Mouse (Mus musculus) adrenal gland, adult (tissue): ENCODE data around the gene Cubn.

ENCODE experiments used
- DNase-seq, 2 experiments: peaks; one replicate each; pipeline ENCODE4 v3.0.0; 2022 to 2023; ENCODE audit warnings: low spot score in 1 of 2; ENCODE audit not compliant: inconsistent age in 2 of 2

The Cubn gene

DNA sequence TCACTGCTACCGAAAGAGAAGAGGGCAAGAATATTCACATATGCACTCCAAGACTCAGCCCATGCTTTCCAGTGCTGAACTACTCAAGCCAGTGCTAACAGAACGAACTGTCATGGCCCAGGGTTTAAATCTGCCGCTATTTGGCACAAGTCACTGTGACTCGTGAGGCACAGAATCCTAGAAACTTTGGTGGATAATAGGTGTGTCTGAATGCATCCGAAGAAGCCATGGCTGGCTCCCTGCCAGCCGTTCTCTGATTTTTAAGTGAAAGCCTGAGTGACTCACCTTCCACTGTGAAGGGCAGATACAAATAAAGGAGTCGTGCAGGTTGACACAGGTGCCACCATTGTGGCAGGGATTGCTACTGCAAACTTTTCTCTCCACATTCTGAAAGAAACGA, 5.1 kb downstream of the Cubn start:
- DNase-seq, result no peak

DNA sequence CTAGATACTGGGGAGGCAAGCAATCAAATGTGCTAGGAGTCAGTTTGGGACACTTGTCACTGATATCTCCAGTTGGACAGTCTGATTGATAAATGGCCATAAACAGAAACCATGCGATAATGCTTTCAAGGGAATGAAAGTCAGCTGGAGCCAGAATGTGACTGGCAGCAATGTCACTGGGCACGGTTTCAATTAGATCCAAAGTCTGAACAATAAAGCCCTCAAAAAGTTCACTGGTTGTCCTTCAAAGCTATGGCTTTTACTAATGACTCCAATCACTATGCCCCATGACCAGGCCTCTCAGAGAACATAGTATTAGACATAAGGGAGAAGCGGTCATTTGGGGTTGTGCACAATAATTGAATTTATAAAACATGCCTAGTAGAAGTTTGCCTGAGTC, 7.0 kb downstream of the Cubn start:
- peak; percentile 9 to 74 for DNase-seq

DNA sequence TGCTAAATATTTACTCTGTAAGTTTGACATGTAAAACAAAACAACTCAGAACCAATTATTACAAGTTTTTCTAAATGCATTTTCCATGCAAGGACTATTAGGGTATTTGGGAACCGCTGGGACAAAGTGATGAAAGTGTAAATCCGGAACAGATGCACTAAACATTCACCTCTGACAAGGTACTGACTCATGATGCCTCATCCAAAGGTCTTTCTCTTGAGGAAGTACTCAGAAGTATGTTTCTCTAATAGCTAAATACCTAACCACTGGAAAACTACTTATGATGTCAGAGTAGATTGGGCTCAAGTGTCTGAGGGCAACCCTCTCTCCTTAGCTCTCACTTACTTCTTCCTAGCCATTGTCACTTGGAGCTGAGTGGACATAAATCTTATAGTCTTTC, 10.9 kb downstream of the Cubn start:
- DNase-seq, result no peak

DNA sequence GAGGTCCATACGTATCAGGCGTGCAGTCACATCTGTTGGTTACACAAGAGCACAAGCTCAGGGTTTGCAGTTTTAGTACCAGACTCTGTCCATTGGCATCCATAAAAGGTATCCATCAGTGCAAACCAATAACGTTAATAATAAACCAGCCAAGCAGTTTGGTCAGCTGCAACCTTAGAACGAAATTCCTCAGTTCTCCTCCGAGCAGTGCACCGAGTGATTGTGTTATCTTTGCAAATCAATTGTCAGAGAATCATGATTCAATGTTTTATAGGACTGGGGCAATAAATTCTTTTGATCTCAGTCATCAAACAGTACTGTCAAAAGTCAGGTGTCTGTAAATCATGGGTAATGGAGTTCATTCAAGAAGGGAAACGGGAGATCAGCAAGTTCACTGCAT, 12.4 kb downstream of the Cubn start:
- no peak for DNase-seq

DNA sequence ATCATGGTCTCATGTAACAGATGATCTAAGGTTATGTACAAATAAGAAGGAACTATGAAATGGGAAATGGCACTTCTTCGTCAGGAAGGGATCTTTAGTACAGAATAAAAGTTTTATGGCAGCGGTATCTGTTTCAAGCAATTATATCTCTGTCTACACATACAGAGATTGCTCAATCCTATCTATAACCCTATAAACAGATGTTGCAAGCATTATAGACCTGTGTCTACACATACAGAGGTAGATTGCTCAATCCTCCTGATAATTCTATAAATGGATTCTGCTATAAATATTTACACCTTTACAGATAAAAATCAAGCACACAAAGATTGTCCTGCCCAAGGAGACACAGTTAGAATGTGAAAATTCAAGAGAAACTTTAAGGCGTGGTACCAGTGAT, 21.5 kb downstream of the Cubn start:
- DNase-seq, result no peak

DNA sequence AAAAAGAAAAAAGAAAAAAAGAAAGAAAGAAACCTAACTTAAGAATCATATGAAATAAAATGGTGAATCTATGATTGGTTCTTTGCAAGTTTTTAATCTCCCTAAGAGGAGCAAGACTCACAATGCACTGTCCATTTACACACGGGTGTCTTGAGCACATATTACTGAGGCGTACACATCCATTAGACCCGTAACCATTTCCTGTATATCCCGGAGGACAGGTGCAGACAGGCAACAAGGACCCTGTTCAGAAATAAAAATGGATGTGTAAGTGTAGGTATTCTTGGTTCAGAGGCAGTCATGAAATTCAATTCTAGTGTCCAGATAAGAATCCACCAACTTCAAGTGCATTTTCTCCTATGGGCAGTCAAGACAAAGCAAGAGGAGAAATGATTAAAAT, 22.0 kb downstream of the Cubn start:
- DNase-seq, result no peak

DNA sequence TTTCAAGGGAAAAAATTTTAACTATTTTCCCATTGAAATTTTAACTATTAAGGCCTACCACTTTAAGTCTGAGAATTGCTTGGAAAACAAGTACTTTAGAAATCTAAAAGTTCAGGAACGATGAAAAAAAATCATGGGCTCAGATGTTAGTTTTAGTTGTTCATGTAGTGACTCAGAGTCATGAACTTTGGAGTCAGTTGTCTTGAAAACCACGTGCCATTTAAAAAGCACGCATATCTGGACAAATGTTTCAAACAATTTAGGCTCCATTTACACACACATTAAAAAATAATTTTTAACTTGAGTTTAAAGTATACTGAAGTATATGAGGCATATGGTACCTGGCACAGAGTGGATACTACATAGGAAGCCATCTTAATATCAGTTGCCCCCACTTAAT, 24.9 kb downstream of the Cubn start:
- no peak for DNase-seq

DNA sequence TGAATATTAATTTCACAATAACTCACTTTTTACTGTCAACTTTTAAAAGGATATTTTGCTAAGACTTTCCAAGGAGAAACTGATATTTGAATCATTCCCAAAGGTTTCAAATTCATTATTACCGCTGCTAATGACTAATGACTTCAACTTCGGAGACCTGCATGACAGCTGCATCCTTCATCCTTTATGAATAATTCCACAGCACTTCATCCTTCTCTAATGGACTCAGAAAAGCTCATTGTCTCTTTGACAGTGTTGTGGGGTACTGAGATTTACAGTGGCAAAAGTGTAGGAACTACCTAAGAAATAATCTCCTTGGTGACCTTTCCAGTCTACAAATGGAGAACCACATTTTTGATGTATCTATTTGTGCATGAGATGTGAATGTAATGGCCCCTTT, 33.5 kb downstream of the Cubn start:
- DNase-seq, result no peak

DNA sequence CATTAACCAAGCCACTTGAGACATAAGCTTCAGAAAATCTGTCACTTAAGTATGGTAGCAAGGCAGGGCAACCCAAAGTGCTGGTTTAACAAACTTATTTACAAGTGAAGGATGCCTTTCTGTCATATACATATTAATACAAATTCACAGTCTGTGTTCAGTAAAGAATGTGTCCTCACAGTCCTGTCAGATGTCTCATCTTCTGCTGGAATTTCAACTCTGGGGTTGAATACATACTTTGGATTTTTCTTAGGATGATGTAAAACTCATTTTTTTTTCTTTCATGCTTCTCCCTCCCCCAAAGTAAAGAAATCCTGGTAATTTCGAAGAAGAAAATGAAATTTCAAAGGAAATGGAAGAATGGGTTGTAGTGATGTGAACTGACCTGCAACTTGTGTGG, 34.8 kb downstream of the Cubn start:
- no peak for DNase-seq

DNA sequence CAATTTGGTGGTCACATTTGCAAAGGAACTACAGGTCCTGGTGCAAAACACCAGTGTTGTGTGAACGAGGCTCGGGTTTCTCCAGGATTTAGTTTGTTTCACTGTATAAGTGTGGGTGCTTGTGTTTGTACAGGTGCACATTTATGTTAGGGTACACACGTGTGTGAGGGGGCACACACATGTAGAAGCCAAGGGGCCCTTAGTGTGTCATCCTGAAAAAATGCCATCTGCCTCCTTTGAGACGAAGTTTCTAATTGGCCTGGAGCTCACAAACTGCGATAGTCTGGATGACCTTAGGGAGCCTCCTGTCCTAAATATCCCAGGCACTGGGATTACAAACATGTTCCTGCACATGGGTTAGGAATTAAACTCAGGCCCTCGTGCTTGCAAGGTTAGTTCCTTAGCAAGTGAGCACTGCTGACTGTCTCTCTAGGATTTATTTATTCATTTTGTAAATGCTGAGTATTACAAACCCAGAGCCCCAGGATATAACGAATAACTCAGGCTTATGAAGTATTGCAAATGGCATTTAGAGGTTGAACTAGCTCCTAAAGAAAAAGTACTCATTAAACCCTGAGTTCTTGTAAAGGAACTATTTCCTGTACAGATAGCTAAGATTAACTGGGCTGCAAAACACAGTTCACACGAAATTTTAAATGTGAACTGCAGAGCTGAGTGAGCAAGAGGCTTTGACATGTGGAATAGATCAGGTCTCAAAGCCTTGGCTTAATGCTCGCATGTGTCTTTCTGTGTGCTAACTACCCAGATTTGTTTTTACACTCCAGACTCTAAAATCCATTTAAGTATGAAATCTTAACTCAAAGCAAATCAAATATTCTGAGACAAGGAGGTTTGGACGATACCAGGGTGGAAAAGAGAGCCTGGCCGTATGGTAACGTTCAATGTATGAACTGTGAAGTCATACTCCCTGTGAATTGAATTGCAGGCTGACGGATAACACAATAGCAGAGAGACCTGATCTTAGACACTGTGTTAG, 39.8 kb downstream of the Cubn start:
- peak in 1 of 2 experiments; percentile 26 for DNase-seq

DNA sequence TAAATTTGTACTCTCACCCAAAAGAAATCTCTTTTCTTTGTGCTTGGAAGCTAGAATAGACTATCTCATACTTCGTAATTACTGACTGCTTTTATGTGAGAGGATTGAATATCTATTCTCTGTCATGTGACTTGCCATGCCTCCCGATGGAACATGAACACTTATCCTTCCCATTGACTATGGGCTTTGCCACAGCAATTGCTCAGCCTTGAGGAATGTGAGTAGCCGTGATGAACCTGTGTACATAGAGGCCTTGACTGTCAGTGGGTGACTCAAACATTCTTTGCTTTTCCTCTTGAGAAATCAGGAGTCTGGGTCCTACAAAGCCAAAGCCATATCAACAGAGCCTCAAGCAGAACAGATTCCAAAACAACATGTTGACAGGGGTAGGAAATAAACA, 40.7 kb downstream of the Cubn start:
- peak; percentile 56 to 62 for DNase-seq

DNA sequence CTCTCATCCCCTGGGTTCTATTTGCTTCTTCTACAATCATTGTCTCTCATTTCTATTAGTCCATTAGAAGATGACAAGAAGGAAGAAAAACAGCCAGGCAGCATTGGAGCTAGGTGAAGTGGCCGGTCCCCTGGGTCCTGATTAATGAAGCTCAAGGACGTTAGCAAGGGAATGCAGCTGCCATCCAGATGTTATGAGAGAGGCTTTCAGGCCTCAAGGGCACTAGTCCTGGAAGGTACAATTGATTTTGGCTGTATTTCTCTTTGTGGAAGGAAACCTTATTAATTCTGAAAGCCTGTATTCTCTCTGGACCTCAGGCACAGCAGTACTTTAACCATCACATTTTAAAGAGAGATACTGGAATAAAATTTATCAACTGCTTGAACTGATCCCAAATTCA, 41.1 kb downstream of the Cubn start:
- peak; percentile 10 to 49 for DNase-seq

DNA sequence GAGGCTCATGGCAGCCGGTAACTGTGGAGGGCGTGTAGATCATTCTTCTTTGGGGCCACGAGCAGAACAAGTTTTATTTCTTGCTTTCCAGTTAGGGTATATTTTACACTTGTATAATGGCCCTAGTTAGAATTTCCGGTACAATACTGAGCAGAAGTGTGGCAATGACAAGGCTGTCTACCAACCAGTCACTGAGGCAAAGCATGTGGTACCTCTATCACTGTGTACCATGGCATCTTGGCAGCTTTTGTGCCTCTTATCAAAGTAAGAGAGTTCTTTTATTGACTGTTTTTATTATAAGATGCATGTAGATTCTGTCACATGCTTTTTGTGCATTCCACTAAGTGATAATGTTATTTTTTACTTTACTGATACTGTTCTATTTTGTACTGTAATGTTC, 46.5 kb downstream of the Cubn start:
- DNase-seq, result no peak

DNA sequence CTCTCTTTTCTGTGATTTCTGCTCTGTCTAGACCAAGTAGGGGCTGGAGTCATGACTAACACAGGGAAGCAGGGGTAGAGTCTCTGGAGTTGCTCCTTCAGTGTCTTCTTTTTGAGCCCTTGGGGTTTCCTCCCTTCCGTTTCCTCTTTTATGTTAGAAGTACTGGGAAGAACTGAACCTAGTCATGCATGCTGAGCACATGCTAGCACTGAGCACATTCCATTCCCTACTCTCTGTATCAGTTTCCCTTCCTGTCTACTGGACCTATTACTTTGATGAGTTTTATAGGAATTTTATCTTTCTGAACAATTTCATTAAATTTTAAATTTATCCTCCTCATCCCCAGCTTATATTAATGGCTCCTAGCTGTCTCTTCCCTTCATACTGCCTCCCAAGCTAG, 52.6 kb downstream of the Cubn start:
- no peak for DNase-seq

DNA sequence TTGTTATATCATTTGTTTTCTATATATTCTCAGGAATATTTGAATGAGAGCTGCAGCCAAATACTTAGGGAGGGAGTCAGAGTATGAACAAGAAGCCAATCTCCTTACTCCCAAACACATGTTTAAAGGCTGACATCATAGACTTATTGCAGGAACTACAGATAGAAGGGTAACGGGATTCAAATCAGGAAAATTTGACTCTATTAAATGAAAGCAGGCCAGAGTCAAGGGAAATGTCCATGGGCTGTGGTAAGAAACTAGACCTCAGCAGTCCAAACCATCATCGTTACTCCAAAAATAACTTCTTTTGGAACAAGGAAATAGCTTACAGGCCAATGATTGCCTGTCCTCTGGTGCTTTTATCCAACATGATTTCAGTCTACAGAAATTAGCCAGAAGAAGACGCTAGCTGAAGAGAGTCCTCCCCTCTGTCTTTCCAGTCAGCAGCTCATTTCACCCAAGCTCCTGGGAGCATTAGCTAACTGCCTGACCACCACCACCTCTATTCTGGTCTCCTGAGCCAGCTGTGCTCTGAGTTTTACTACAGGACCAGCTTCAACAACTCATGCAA, 53.3 kb downstream of the Cubn start:
- no peak for DNase-seq

DNA sequence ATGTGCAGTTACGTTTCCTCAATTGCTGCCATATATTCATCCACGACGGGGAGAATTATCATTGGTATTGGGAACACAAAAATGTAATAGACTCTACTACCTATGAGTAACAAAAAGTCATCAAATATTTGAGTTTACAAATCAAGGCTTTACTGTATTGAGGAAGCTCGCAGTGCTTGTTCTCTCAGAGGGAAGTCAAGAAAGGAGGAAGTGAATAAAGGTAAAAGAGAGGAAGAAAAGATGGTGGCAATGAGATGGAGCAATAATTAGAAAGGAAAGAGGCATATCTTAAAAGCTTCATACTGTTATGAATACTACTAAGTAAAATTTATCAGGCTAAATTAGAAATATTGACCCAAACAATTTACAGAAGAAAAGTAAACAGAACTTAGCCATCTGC, 59.6 kb downstream of the Cubn start:
- DNase-seq, result no peak

DNA sequence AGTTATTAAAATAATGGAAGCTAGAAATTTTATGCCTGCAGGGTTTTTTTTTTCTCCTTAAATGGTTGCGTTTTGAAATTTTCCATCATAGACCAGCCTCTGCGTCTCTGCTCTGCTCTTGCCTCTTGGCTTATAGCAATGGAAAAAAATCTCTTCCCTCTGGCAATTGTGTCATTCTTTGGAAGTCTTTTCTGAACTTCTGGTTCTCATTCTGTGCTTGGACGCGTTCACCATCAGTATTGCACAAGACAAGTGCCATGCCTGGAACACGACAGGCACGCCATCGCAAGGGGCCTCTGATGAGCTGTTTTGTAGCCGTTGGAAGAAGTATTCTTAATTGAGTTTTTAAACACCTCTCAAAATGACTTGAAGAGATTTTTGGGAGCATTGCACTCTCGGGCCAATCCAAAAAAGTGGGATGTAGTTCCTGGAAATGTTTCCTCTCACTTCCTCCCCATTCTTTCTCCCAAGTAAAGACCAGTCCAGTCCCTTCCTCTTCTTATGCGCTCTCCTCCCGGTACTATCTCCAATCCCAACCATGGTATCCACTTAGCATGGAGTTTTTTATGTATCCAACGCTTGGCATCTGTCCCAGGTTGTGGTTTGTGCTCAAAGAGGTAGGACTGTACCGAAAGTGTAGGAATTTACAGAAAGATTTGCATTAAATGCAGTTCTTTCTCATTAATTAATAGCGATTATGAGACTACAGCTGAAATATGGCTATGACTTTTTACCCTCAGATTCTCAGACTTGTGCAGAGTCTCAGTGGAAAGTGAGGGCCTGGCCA, 69.4 kb downstream of the Cubn start:
- peak in 1 of 2 experiments; percentile 47 for DNase-seq

DNA sequence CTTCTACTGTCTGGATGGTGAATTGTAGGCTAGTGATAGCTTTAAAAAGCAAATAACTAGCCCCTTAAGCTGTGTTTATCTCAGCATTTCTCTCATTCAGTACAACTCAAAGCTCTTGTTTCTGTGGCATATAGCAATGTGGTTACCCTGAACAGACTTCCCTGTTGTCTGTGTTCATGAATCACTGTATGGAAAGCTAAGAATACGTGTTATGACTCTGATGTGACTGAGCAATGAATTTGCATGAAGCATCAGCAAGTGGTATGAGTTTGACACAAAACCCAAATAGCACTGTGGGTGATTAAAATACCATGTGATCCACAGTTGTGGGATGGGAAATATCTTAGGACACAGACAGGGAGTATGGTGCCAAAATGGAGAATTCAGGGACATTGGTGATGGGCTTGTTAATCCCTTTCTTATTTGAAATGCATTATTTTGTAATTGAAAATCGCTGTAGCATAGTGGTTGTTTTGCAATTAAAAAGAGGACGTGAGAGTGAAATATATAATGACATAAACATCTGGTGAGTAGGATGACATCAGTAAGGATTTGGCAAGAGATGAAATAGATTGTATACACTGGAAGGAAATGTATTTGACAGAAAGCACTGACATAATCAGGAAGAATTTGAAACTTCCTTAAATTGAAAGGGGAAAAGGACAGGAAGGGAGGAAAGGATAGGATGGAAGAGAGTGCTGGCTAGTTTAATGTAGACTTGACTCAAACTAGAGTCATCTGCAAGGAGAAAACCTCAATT, 74.7 kb downstream of the Cubn start:
- no peak for DNase-seq

DNA sequence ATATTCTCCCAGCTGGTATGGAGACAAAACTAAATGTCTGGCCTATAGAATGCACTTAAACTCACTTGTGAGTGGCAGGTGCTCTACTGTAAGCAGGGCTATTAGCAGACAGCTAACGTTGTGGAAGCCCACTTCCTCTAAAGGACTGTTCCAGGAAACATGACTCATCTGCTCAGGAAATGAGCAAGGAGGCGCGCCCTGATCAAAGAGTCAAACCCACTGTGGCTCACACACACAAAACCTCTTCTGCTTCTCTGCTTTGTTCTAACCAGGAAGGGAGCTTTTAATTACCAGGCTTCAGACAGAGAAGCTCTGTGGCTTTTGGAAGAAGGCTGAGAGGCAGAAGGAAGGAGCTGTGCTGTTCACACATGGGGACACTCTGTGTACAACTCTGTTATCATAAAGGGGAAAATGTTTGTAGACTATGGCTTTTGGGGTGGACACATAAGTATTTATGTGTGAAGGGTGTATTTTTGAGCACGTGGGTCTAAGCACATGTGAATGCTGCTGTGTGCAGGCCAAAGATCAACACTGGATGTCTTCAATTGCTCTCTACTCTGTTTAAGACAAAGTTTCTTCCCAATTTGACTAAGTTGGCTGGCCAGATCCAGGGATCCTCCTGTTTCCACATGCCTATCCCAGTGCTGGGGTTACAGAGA, 78.0 kb downstream of the Cubn start:
- DNase-seq, result peak; percentile 48 to 70

DNA sequence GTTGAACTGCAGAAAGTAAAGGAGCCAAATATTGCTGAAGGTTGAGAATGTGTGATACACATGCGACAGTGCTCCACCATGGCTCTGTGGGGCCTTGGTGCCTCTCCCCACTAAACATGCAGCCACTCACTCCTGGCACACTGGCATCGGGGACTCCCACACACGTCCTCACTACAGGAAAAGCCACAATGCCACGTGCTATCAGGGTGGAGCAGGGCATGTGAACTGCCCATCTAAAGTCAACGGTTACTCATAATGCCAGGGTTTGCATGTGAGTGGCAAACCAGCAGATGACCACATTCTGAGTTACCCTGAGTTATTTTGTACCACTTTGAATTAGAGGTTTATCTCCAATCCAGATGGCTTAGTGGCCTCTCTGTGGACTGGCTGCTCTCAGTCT, 81.0 kb downstream of the Cubn start:
- peak in 1 of 2 experiments; percentile 18 for DNase-seq
